Mouse (Mus musculus): Measurements from ENCODE around the gene Scamp5.

The Scamp5 gene

GRCm38 (mm10) chr9:57467896-57468549 lies at the start of gene Scamp5:
Gene Scamp5 (minus strand): TSS chr9:57468060.
- peak; percentile 67 to 72 for DNase-seq (ENCODE audit: low spot score in 2 of 2)

GRCm38 (mm10) chr9:57517113-57517512 lies 49.3 kb upstream of the Scamp5 start:
- peak; percentile 25 to 47 for DNase-seq (ENCODE audit: low spot score in 2 of 2)

- no peak for DNase-seq (ENCODE audit: low spot score in 2 of 2)
Observed at GRCm38 (mm10) chr9:57510577-57510976, 42.7 kb upstream of the Scamp5 start.

GRCm38 (mm10) chr9:57505700-57506099 lies 37.8 kb upstream of the Scamp5 start:
- DNase-seq (ENCODE audit: low spot score in 2 of 2), result peak; percentile 37 to 59

GRCm38 (mm10) chr9:57504891-57505290 lies 37.0 kb upstream of the Scamp5 start:
- DNase-seq (ENCODE audit: low spot score in 2 of 2), result no peak

DNA sequence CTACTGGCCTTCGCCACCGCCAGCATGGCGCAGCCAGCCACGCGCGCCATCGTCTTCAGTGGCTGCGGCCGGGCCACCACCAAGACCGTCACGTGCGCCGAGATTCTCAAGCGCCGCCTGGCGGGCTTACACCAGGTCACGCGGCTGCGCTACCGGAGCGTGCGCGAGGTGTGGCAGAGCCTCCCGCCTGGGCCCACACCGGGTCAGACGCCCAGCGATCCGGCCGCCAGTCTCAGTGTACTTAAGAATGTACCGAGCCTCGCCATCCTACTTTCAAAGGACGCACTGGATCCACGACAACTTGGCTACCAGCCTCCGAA lies 36.5 kb upstream of the Scamp5 start:
- peak; percentile 35 to 36 for DNase-seq (ENCODE audit: low spot score in 2 of 2)

DNA sequence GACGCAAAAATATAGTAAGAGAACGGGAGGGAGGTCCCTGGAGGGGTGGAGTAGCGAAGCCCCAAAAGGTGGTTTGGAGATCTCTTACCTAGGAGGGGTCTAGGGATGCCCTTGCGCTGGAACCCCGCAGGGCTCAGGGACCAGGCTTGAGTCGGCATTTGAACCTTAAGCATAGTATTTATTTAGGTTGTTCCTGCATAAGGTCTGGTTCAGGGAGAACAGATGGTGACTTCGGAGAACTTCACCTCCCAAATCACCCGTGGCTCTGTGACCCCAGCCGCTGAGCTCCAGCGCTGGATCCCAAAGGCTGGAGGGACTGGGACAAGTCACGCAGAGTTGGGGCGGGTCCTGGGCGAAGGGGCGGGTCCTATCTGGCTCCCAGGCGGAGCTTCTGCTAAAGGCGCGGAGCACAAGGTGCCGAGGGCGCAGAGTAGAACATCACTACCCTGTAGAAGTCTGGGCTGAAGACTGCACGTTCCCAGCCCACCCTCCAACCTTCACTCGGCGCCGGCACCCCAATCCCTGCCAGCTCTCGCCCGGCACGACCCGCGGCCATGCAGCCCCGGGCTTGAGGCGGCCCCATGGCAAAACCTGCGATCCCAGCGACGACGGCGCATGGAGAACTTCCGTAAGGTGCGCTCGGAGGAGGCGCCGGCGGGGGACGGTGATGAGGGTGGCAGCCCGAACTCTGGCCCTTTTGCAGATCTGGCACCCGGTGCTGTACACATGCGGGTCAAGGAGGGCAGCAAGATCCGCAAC lies 35.9 kb upstream of the Scamp5 start, which contains the start of gene Rpp25:
Gene Rpp25 (plus strand): TSS at position 405 of the 759 bp plus-strand sequence.
- no peak for DNase-seq (ENCODE audit: low spot score in 2 of 2)

GRCm38 (mm10) chr9:57502911-57503621 lies 35.2 kb upstream of the Scamp5 start:
- no peak for DNase-seq (ENCODE audit: low spot score in 2 of 2)

GRCm38 (mm10) chr9:57501861-57502260 lies 34.0 kb upstream of the Scamp5 start:
- DNase-seq (ENCODE audit: low spot score in 2 of 2), result no peak

DNA sequence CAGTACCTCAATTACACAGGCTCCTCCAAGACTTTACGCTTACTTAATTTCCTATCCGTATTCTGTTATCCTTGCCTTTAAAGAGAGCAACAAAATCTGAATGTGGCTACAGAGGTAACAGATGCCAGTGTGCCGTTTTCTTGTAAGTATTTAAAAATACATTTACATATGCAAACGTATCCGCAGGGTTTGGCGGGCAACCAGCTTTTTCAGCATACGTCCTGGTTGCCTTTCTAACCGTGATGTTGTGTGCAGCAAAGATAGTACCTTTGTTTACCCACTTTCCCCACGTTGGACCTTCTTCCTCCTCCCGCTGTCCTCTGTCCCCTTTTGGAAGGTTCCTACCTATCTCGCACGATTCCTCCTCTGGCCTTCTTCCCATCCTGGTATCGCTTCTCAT lies 33.6 kb upstream of the Scamp5 start:
- DNase-seq (ENCODE audit: low spot score in 2 of 2), result no peak

DNA sequence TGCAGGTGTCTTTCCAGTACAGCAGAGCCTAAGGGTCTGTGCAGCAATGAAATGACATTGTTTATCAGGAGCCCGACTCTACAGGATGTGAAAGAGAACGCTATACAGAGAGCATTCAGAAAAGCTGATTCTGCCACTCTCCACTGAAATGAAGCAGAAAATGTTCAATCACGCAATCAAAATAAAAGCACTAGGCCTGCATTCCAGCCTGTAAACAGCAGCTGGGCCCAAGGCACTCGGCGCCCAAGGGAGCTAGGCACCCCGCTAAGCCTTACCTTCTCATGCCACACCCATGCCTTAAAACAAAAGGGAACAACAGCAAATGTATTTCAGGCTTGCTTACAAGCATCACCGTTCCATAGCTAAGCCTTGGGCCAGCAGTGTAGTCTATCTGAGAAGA lies 30.7 kb upstream of the Scamp5 start:
- no peak for DNase-seq (ENCODE audit: low spot score in 2 of 2)

DNA sequence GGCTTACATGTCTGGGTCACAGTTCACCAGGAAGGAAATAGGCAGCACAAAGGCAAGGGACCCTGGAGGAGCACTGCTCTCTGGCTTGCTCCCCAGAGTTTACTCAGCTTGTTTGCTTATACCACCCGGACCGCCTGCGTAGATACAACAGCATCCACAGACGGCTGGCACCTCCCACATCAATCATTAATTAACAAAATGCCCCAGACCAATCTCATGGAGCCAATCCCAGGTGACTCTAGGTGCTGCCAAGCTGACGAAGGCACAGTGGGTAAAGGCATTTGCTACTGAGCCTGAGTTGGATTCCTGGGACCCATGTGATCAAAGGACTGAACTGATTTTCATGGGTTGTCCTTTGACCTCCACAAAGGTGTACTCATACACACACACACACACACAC lies 29.4 kb upstream of the Scamp5 start:
- no peak for DNase-seq (ENCODE audit: low spot score in 2 of 2)

DNA sequence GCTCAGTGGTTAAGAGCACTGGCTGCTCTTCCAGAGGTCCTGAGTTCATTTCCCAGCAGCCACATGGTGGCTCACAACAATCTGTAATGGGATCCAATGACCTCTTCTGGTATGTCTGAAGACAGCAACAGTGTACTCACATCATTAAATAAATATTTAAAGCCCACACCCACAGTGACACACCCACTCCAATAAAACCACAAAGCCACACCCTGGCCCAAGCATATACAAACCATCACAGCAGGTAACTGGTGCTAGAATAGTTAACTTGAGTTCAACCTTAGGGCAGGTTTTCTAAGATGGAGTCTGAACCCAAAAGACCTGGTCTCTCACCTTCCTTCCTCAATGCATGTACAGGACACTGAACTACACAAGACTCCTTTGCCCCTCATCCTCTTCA lies 27.1 kb upstream of the Scamp5 start:
- DNase-seq (ENCODE audit: low spot score in 2 of 2), result no peak

- DNase-seq (ENCODE audit: low spot score in 2 of 2), result no peak
Observed at GRCm38 (mm10) chr9:57493532-57493931, 25.7 kb upstream of the Scamp5 start.

GRCm38 (mm10) chr9:57487807-57488206 lies 19.9 kb upstream of the Scamp5 start:
- no peak for DNase-seq (ENCODE audit: low spot score in 2 of 2)

DNA sequence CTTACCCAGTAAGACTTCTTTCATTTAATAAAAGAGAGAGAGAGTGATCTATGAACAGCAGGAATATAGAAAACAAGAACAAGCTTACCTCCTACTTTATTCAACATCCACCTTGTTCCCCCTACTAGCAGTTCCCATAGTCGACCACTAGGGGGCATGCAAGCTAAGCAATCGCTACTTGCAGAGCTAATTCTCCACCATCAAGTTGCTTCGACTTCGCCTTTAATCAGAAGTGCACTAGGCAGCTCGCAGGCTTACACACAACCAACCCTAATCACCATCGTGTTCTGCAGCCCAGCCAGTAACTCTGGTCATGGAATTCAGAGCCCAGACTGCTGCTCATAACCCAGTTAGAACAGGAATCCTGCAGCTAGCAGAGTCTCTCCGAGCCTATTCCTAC lies 17.9 kb upstream of the Scamp5 start:
- DNase-seq (ENCODE audit: low spot score in 2 of 2), result peak; percentile 60 to 63

GRCm38 (mm10) chr9:57468914-57469313 lies 1.1 kb upstream of the Scamp5 start:
- no peak for DNase-seq (ENCODE audit: low spot score in 2 of 2)

DNA sequence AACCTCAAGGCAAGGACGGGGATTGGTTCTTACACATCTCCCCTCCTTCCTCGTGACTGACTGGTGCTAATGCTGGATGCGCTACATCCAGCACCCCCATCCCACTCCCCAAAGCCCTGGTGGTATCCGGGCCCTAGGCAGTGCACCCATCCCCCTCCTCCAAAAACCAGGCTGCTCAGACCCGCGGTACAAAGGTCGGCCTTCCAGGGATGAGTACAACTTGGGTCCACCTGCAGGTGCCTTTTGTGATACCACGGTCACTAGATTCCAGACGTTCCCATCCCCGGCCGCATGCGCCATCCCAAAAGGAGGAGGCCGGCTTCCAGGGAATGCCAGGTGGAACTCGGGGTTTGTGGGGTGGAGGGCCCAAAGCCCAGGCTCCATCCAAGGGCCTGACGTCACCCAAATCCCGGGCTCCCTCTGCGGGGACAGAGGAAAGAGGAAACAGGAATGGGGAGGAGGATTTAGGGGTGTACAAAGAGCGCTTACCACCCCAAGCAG lies 539 bp downstream of the Scamp5 start:
- no peak for DNase-seq (ENCODE audit: low spot score in 2 of 2)

DNA sequence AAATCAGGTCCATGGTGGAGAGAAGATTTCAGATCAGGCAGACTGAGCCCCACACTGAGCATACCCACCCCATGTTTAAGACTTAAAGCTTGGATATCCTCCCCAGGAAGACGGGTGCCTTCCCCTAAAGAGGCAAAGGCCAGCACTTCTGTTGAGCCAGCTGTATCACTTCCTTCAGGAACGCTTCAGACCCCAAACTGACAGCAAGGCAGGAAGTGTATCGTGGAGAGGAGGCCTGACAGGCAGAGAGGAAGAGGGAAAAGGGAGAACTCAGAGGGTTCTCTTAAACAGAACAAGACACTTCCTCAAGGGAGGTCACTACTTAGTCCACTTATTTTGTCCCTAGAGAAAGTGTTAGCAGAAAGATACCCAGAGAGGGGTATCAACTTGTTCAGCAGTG lies 1.8 kb downstream of the Scamp5 start:
- no peak for DNase-seq (ENCODE audit: low spot score in 2 of 2)

- DNase-seq (ENCODE audit: low spot score in 2 of 2), result no peak
Observed at GRCm38 (mm10) chr9:57462866-57463265, 5.0 kb downstream of the Scamp5 start.

GRCm38 (mm10) chr9:57459707-57460106 lies 8.2 kb downstream of the Scamp5 start:
- DNase-seq (ENCODE audit: low spot score in 2 of 2), result no peak

- DNase-seq (ENCODE audit: low spot score in 2 of 2), result no peak
Observed at GRCm38 (mm10) chr9:57453516-57453915, 14.3 kb downstream of the Scamp5 start.

Measured in spleen, postnatal 36 days (tissue).